Mouse (Mus musculus) right cerebral cortex, postnatal 25 days (tissue): ENCODE data around the gene Rtf1.
"Not testable (repeated sequence)": the region's sequence is repeated elsewhere in the genome, so short reads cannot be mapped to it uniquely, and the experiment has no call there.

Source experiments
- DNase-seq: peaks from one replicate; pipeline ENCODE4 v3.0.0; 2022

The Rtf1 gene

DNA sequence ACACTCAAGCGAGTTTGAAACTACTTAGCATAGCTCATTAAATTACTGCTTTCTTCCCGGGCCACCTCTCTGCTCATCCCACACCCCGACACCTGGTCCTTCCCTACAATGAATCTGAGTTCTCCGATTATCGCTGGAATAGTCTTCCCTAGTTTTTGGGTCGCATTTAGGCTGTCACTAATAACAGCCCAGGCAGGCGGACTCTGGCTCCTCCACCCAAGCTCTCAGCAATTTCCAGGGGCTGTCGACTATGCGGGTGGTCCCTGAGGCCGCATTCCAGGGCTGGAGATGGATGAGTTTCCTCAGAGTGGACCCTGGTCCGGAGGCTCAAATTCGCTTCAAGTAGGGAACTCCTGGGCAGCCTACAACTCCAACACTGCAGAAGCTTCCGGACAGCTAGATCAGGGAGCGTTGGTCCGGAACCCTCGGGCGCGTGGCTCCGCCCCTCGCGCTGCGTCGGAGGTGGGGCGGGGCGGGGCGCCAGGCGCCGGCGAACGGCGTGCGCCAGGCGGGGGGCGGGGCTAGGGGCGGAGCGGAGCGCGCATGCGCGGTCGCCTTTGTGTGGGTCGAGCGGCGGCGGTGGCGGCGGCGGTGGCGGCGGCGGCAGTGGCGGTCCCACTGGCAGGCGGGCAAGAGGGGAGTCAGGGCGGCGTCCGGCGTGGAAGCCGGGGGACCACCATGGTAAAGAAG is at the start of gene Rtf1:
Rtf1 (plus strand) TSS at position 544 of the 690 bp plus-strand sequence.
- DNase-seq, result peak; percentile 94

DNA sequence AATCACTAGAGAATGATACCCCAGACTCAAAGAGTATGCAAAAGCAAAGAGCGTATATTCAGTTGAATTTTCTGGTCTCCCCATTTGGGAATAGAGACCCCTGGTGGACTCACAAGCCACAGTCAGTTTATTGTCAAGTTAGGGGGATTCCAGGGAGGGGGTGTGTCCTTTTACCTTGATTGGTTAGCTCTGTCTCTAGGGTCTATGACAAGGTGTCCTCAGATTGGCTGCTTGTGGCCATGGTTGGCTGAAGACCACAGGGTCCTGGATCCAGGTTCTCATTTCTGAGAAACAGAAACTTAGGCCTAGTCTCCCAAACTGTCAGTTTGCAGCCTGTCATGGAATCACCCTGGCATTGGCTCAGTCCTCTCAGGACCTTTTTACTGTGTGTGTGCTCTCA is 38.1 kb upstream of the Rtf1 start:
- DNase-seq, result no peak

DNA sequence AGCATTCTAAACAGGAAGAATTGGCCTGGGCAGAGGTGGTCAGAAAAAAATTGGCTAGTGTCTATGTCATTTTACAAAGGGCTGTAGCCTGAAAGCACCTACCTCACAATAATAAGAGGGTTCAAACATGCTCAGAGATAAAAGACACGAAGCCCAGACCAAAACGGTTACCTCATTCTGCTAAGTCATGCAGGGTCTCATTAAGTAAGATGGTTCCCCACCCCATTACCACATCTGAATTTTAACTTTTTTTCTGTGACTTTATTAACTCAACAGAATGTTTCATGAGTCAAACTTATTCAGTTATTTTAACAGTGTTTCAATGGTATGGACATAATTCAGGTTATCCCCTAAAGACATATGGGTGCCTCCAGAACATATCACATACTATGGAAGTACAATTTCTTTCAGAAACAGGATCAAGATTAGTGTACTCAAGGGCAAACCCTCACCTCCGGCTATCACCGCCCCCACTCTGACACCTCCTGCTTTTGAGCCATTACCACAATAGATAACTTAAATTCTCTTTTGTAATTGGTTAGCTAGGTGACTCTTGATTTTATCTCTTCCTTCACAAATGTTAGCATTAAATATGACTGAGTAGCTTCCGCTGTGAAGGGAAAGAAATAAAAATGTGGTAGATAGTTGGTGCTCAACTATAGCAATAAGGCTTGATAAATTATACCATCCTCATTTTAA is 33.5 kb upstream of the Rtf1 start:
- no peak for DNase-seq

DNA sequence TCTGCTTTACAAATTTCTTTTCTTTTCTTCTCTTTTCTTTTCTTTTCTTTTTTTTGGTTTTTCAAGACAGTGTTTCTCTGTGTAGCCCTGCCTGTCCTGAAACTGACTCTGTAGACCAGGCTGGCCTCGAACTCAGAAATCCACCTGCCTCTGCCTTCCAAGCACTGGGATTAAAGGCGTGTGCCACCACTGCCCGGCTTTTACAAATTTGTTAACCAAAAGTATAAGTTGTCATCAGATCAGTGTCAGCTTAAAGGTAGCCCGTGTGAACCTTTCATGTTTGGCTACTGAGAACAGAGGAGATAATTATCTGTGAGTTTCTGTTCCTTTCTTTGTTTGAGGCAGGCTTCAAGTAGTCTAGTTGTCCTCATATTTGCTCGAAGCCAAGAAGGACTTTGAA is 30.6 kb upstream of the Rtf1 start:
- DNase-seq, result no peak

DNA sequence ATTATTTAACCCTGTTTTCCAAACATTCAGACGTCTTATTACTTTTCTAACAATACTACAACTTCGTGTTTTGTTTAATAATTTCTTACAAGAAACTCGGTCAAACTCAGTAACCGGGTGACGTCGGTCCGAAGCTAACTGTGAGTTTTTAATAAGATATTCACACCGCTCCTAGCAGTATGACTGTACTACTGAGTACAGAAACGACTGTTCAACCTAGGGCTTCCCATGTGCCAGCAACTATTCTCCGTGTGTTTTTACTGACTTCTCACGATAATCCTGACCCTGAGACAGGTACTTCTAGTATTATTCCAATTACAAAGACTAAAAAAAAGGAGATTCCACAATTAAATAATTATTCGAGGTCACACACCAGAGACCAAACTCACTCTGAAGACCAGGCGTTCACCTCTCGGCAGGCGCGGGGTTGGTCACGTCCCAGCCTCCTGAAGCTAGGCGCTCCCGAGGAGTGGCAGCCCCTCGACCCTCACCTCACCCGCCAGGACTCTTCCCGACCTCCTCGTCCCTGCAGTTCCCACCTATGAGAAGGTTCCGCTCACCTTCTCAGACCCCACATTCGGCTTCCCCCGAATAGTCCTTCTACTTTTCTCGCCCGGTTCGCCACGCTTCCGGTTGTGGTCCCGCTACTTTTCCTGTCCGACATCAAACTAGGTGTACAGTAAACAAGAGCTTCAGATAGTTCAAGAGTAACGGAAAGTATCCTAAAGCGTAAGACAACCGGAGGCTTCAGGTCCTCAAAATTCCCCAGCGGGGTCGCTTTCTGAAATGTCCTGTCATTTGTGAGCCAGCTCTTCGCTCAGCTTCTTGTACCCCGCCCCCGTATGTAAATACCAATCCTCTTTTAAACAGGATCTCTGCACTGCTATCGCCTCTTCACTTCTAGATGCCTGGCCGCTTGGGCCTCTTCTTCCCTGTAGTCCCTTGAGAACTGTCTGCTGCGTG is 12.4 kb upstream of the Rtf1 start, which contains the start of gene Ndufaf1:
Ndufaf1 (minus strand) TSS at position 608 of the 963 bp plus-strand sequence.
- peak; percentile 81 for DNase-seq

DNA sequence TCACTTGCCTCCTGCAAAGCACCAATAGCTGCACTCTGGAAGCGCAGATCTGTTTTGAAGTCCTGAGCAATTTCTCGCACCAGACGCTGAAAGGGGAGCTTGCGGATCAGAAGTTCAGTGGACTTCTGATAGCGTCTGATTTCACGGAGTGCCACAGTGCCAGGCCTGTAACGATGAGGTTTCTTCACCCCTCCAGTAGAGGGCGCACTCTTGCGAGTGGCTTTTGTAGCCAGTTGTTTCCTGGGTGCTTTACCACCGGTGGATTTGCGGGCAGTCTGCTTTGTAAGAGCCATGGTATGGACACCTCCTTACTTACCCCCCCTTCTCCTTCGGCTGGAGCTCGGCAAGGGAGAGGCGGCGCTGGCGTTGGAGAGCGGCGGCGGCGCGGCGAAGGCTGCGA is 9.1 kb upstream of the Rtf1 start:
- DNase-seq, result not testable (repeated sequence)

DNA sequence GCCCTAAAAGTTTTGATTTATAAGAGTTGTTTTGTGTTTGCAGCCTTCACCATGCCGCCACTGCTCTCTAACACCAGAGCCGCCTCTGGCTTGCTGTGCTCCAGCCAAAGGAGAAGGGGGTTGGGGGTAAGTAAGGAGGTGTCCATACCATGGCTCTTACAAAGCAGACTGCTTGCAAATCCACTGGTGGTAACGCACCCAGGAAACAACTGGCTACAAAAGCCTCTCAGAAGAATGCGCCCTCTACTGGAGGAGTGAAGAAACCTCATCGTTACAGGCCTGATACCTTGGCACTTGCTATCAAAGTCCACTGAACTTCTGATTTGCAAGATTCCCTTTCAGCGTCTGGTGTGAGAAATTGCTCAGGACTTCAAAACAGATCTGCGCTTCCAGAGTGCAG is 5.9 kb upstream of the Rtf1 start:
- DNase-seq, result no peak

DNA sequence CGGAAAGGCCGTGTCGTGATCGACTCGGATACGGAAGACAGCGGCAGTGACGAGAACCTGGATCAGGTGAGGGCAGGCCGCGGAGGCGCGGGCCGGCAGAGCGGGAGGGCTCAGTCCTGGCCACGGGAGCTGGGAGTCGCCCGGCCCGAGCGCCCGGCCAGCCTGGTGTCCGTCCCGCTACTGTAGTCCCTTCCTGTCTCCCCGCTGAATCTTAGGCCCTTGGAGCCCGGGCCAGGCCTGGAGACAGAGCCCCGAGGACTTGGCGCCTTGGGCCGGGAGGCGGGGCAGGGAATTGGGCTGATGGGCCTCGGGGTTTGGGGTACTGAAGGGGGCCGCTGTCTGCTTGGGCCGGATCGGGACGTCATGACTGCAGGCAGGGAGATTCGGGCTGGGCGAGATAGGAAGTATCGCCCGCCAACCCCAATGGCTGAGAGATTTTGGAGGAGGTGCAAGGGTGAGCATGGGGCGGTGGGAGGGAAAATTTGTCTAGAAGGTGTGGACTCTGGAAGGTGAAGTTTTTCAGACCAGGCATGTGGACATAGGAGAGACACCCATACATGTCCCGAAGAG is 432 bp downstream of the Rtf1 start:
- DNase-seq, result no peak

DNA sequence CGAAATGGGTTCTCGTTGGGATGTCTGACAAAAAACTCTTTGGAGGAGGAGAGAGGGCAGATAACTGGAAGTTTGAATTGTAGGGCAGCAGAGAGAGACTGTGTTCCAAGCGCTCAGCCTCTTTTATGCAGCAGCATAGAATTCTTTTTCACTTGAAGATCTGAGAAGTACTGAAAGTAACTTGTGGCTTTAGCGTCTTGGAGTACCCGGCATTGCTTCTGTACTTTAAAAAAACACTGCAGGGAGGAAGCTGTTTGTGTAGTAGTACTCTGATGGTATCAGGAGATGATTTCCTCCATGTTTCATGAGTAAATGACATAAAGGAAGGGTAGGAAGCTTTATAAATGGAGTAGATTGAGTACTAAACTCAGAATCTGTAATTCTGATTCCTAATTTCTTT is 963 bp downstream of the Rtf1 start:
- DNase-seq, result no peak

DNA sequence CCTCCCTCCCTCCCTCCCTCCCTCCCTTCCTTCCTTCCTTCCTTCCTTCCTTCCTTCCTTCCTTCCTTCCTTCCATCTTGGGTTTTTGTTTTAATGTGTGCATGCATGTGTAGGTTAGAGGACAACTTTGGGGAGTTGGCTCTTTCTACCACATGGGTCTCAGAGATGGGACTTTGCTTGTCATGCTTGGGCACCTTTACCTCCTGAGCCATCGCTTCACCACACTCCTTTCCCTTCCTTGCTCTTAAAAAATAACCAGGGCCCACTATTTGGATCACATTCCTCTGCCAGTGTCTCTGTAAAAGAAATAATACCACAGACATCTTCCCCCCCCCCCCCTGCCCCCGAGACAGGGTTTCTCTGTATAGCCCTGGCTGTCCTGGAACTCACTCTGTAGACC is 8.8 kb downstream of the Rtf1 start:
- no peak for DNase-seq

DNA sequence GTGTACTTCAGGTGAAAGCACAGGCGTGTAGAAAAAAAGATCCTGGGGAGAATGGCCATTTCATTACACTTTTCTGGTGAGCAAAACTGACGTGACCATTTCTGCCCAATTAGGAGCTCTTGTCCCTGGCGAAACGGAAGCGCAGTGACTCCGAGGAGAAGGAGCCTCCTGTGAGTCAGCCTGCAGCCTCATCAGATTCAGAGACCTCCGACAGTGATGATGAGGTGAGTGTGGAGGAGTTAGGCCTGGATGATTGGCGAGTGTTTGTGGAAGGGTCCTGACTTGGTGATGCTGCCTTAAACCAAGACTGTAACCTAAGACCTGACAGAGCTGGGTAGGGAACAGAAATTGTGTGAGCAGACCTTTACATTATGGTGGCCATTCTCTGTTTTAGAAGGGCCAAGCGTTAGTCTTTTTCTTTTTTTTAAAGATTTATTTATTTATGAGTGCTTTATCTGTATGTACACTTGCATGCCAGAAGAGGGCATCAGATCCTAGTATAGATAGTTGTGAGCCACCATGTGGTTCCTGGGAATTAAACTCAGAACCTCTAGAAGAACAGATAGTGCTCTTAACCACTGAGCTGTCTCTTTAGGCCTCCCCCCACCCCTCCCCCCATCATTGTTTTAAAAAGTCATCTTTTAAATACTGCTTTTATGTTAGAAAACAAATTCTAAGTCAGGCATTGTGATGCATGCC is 17.3 kb downstream of the Rtf1 start:
- DNase-seq, result no peak

DNA sequence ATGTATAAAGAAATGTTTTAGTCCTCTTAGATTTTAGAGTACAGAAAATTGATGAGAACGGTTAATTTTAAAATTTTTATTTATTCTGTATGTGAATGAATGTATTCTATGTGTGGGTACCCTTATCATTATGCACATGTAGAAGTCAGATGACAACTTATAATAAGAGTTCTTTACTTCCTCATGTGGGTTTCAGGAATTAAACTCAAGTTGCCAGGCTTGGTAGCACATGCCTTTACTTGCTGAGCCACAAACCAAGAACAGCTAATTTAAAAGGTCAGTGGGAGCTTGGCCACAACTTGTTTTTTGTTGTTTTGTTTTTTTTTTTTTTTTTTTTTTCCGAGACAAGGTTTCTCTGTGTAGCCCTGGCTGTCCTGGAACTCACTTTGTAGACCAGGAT is 20.0 kb downstream of the Rtf1 start:
- DNase-seq, result no peak

DNA sequence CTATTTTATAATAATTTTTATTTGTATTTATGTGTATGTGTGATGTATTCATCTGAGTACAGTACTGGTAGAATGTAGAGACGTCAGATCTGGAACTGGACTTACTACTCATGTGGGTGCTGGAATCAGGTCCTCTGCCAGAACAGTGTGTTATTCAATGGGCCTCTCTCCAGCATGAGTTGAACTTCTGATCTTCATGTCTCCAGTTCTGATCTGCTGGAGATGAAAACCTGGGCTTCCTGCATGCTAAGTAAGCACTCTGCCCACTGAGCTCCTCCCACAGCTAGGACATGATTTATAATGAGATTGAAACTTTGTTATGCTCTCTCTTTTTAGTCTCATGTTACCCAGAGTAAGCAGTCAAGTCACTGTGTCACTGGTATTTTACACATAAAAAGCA is 21.2 kb downstream of the Rtf1 start:
- no peak for DNase-seq

DNA sequence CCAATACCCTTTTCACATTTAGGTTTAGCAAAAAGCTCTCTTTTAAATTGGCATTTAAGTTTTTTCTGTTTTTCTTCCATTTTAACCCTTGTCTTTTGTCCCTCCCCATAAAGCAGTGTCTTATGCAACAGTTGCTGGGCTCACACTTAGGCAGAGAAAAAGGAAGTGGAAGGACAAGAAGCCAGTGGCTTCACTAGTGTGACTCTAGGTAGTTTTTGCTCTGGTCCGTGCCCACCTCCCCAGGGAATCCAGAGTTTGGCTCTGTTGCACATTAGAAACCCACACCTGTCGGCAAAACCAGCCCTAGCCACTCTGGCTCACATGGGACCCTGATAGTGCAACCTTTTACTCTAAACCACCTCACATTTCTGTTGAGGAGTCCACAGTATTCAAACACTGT is 23.6 kb downstream of the Rtf1 start:
- no peak for DNase-seq

DNA sequence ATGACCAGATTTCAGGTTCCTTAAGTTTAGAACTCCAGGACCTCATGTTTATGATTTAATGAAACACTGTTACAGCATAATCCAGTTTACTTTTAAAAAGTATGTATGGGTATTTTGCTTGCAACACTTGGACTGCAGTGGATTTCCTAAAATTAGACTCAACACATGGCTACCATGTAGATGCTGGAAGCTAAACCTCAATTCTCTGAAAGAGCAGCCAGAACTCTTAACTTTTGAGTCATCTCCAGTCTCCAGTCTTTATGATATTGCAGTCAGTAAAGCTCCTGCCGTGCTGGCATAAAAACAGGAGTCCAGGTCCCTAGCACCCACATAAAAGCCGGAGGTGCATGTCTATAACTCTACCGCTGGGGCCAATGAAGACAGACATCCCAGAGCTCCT is 25.1 kb downstream of the Rtf1 start:
- DNase-seq, result no peak

DNA sequence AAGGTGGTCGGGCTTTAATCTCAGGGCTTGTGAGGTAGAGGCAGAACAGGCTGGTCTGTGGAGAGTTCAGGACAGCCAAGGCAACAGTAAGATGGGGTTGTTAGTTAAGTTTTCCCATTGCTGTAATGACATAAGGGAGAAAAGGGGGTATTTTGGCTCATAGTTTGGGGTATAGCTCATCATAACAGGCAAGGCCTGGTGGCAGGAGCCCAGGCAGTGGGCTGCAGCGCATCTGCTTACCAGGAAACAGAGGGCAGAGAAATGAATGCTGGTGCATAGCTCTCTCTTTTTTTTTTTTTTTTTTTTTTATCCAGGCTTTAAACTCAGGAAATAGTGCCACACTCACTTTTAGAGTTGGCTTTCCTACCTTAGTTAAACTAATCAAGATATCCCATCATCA is 28.3 kb downstream of the Rtf1 start:
- DNase-seq, result no peak

DNA sequence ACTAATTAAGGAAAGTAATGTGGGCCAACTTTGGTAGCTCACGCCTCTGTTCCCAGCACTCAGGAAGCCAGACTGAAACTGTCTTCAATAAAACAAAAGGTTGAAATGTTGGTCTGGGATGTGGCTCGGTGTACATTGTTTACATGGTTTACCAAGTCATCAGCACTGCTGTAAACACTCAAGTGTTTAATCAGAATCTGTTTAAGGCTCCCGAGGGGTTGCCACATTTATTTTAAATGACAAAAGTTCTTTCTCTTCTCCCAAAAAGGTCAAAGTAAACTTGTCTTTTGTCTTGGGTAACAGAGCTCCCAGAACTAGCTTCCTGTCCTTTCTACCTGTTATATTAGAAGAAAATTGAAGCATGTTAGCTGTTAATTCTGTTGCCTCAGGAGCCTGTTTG is 32.8 kb downstream of the Rtf1 start:
- no peak for DNase-seq

DNA sequence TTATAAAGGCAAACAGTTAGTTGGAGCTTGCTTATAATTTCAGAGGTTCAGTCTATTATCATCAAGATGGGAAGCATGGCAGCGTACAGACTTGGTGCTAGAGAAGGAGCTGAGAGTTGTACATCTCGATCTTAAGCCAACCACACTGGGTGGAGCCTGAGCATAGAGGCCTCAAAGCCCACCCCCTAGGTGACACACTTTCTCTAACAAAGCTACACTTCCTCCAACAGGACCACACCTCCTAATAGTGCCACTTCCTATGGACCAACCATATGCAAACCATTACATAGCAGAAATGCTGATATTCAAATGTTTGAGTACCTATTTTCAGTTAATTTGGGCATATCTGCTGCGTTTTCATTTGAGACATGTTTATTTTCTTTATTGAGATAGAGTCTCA is 35.1 kb downstream of the Rtf1 start:
- no peak for DNase-seq

DNA sequence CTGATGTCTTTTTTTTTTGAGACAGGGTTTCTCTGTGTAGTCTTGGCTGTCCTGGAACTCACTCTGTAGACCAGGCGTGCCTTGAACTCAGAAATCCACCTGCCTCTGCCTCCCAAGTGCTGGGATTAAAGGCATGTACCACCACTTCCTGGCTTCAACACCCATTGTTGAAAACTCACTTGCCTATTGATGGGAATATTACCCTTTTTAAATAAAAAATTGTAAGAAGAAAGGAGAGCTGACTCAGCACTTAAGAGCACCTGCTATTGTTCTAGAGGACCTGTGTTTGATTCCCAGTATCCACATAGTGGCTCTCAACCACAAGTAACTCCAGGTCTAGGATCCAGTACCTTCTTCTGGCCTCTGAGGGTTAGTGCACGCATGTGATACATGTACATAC is 41.0 kb downstream of the Rtf1 start:
- DNase-seq, result not testable (repeated sequence)

DNA sequence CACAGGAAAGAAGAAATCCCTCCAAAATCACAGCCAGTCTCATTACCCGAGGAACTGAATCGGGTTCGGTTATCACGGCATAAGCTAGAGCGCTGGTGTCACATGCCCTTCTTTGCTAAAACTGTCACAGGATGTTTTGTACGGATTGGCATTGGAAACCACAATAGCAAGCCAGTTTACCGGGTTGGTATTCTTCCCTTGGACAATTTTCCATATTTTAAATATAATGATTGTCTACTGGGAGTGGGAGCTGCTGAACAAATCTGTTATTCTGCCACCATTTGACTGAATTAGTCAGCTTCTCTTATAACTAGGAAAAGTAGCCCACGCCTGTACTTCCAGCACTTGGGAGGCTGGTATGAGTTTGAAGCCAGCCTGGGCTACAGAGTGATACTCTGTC is 46.2 kb downstream of the Rtf1 start:
- no peak for DNase-seq

DNA sequence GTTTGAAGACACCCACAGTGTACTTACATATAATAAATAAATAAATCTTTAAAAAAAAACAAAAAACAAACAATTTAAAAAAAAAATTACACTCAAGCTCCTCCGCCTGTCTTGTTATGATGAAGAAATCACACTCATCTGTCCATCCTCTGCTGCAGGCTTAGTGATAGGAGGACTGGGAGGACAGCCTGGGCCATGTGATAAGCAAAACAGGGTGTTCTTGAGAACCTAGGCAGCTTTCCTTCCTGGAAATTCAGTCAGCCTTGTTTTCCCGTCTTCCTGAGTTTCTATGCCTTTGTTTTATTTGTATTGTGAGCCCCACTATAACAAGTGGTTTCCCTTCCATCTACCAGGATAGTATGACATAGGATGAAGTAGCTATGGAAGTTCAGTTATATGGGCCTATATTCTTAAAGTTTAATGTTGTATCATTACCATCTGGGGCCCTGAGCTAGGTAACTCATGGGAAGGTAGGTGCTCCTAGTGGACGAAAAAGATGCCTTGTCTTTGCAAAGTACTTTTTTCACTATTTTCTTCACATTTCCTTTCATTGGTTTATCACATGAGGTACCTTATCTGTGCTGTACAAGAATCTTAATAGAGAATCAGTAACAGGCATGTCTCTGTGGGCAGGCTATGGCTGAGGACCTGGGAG is 53.0 kb downstream of the Rtf1 start:
- no peak for DNase-seq

DNA sequence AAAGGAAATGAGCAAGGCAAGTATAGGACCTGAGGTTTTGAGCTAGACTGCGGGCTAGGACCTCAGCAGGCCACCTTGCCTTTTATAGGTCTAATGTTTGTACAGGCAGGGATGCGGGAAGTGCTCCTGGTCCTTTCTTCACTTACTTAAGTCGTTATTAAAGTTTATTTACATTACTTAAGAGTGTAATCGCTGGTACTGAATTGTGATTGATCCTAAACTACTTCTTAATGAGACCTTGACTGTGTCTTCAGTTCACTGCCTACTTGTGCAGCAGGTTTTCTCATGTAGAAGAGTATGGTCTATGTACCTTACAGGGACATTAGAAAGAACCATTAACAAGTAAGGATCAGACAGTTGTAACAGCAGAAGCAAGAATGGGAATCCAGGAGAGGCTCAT is 55.9 kb downstream of the Rtf1 start:
- DNase-seq, result no peak
